Comparison of ENCODE assay signal across 8 mouse cellular contexts in the genomic region with DNA sequence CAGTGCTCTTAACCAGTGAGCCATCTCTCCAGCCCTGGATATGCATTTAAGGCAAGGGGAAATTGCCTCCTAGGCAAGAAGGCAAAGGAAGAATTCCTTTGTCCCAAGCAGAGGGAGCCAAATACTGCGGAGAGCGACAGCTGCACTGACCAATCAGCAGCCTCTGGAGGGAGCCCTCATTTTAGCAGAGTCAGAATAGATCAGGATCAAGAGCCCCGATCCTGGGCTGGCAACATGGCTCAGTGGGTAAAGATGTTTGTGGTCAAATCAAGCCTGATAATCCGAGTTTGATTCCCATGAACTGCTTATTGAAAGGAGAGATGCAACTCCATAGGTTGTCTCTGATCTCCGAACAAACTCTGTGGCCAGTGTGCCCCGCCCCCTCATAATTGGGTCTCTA. TPM values are rescaled to one million over a fixed set of nuclear protein-coding genes. Genes with fewer than 3 reads are reported as not detected.
A peak's percentile ranks its signal among the peaks of the same experiment; 100 is the strongest.
DNase-seq lines count a peak whose midpoint lies in the region; ATAC-seq and TF ChIP-seq lines count a peak whose summit lies in the region.

No protein-coding gene starts in this region.

- TF ChIP-seq CTCF in hindbrain, postnatal 0 days (IDR thresholded peaks at IDR 0.05; ENCODE audit: low read depth), result peak; percentile 60
- TF ChIP-seq CTCF in lung, adult 2 months (IDR thresholded peaks at IDR 0.05; ENCODE audit: insufficient read depth, low read length), result peak; percentile 35; the same call in 1 of the 2 replicates

- 36% methylated on average over 6 of the region's 6 CpGs for WGBS in forebrain, embryonic 16.5 days
- 44% methylated on average over 6 of the region's 6 CpGs for WGBS in hindbrain, postnatal 0 days
- WGBS in lung, adult 2 months, result 48% methylated on average over 6 of the region's 6 CpGs

- no peak overlapping the region for H3K27ac ChIP-seq in forebrain, embryonic 16.5 days (ENCODE audit: low read length)
- no peak overlapping the region for H3K27ac ChIP-seq in hindbrain, postnatal 0 days

- no peaks in the 10 kb centered on the region for H3K9me3 ChIP-seq in forebrain, embryonic 16.5 days (ENCODE audit: control insufficient read depth, low read length)
- no peaks in the 10 kb centered on the region for H3K9me3 ChIP-seq in hindbrain, postnatal 0 days (ENCODE audit: low read length)

- no peaks in the 10 kb centered on the region for H3K36me3 ChIP-seq in forebrain, embryonic 16.5 days (ENCODE audit: control insufficient read depth, insufficient read depth)
- no peaks in the 10 kb centered on the region for H3K36me3 ChIP-seq in hindbrain, postnatal 0 days (ENCODE audit: insufficient read depth, low read length)

- no peaks in the 10 kb centered on the region for H3K4me1 ChIP-seq in forebrain, embryonic 16.5 days (replicated peaks; ENCODE audit: control insufficient read depth, insufficient read depth, low read length)
- H3K4me1 ChIP-seq in hindbrain, postnatal 0 days (ENCODE audit: insufficient read depth, low read length), result 0 out of 2 replicates have a peak, but pooled peaks cover 3% of the 10 kb centered on the region
- peaks cover 6% of the 10 kb centered on the region; the same call in 1 of the 2 replicates for H3K4me1 ChIP-seq in lung, adult 2 months (ENCODE audit: control insufficient read depth, insufficient read depth, low read length)

- H3K27me3 ChIP-seq in forebrain, embryonic 16.5 days (replicated peaks; ENCODE audit: control insufficient read depth, insufficient read depth, low read length), result no peaks in the 10 kb centered on the region
- H3K27me3 ChIP-seq in hindbrain, postnatal 0 days (ENCODE audit: insufficient read depth, low read length), result no peaks in the 10 kb centered on the region

- no peak overlapping the region for H3K9ac ChIP-seq in forebrain, embryonic 16.5 days (replicated peaks; ENCODE audit: low read depth, low read length)
- no peak overlapping the region for H3K9ac ChIP-seq in hindbrain, postnatal 0 days (replicated peaks; ENCODE audit: low read length)

- no peak for TF ChIP-seq POLR2A in lung, adult 2 months (IDR thresholded peaks at IDR 0.05; ENCODE audit: borderline replicate concordance, extremely low read depth, low read depth, low read length)

- H3K4me3 ChIP-seq in forebrain, embryonic 16.5 days (replicated peaks; ENCODE audit: low read length), result no peak overlapping the region
- no peak overlapping the region for H3K4me3 ChIP-seq in hindbrain, postnatal 0 days (ENCODE audit: low read length)
- H3K4me3 ChIP-seq in lung, adult 2 months (replicated peaks; ENCODE audit: extremely low read depth, low read depth, low read length), result peak overlapping the region; percentile 43

- peak; percentile 63; the same call in 1 of the 2 replicates for ATAC-seq in forebrain, embryonic 16.5 days
- ATAC-seq in hindbrain, postnatal 0 days, result peak; percentile 87

- peak overlapping the region; percentile 6; the same call in 1 of the 2 replicates for H3K4me2 ChIP-seq in forebrain, embryonic 16.5 days (ENCODE audit: low read length)
- H3K4me2 ChIP-seq in hindbrain, postnatal 0 days (ENCODE audit: low read depth, low read length), result peak overlapping the region; percentile 25; the same call in 1 of the 2 replicates

- DNase-seq in heart, adult 11 months, result peak; percentile 96
- no peak for DNase-seq in heart, adult 8-10 months (ENCODE audit: low spot score)
- DNase-seq in adrenal gland, adult 8-10 months, result peak; percentile 55
- peak; percentile 71 for DNase-seq in hindbrain, postnatal 0 days (ENCODE audit: low spot score)
- no peak for DNase-seq in lung, adult 2 months
- peak; percentile 85 for DNase-seq in retina, postnatal 1 day
- no peak for DNase-seq in urinary bladder, postnatal 4 days (ENCODE audit: low spot score in 2 of 2)

RNA-seq across cellular contexts. Expression of gene Lamtor3, which starts 20.3 kb away (rescaled TPM):
- total RNA-seq in heart, adult 8-10 months (2022), result 100 to 1,000 TPM in 1 of 4 experiments, 10 to 100 TPM in 3; 87.5 to 104 (median 90.4) TPM
- 10 to 100 TPM; 62.8 to 80.3 (median 71.5) TPM for total RNA-seq in adrenal gland, adult 8-10 months (2022)
- 141 and 145 TPM in 2 replicates for polyA plus RNA-seq in forebrain, embryonic 16.5 days (2015; fragmentation: Nextera tagmentation; extraction: Ambion mirVana)
- total RNA-seq in hindbrain, postnatal 0 days (2014; rRNA removed), result 78.9 and 84.2 TPM in 2 replicates
- 108 and 112 TPM in 2 replicates for polyA plus RNA-seq in hindbrain, postnatal 0 days (2015; fragmentation: Nextera tagmentation; extraction: Ambion mirVana)
- 19.6 and 31.7 TPM in 2 replicates for polyA plus RNA-seq in lung, adult 2 months (2012; rRNA removed)

RNA-seq across cellular contexts. Expression of gene Dapp1, which starts 42.7 kb away (rescaled TPM):
- total RNA-seq in heart, adult 8-10 months (2022), result 1 to 10 TPM; 5.5 to 9.2 (median 6.6) TPM
- 10 to 100 TPM in 1 of 4 experiments, 1 to 10 TPM in 3; 3.9 to 11.2 (median 7.0) TPM for total RNA-seq in adrenal gland, adult 8-10 months (2022)
- polyA plus RNA-seq in forebrain, embryonic 16.5 days (2015; fragmentation: Nextera tagmentation; extraction: Ambion mirVana), result 4.1 and 4.3 TPM in 2 replicates
- 1.3 and 2.6 TPM in 2 replicates for total RNA-seq in hindbrain, postnatal 0 days (2014; rRNA removed)
- 1.9 and 2.3 TPM in 2 replicates for polyA plus RNA-seq in hindbrain, postnatal 0 days (2015; fragmentation: Nextera tagmentation; extraction: Ambion mirVana)
- polyA plus RNA-seq in lung, adult 2 months (2012; rRNA removed), result 4.5 and 7.1 TPM in 2 replicates

Comparison
In these comparisons a context has a peak if more than half of its experiments do, and no peak if none do; other contexts are left out.
1. DNase-seq: peak in heart, adult 11 months (single experiment), adrenal gland, adult 8-10 months (single experiment), hindbrain, postnatal 0 days (single experiment) and retina, postnatal 1 day (single experiment); none in heart, adult 8-10 months (single experiment), lung, adult 2 months (single experiment) and urinary bladder, postnatal 4 days (0 of 2).